Mouse (Mus musculus) T-helper 2 cell (primary cell): ENCODE data around the gene Fdx1l.

Source experiments
- in situ Hi-C: fragments of 300-600 bp; cut with MboI, MseI; formaldehyde crosslinking; loops from one replicate; pipeline ENCODE4 v1.15.1; 2025; ENCODE audit warnings: high pct_unique_total_duplicates

Fdx1l gene

DNA sequence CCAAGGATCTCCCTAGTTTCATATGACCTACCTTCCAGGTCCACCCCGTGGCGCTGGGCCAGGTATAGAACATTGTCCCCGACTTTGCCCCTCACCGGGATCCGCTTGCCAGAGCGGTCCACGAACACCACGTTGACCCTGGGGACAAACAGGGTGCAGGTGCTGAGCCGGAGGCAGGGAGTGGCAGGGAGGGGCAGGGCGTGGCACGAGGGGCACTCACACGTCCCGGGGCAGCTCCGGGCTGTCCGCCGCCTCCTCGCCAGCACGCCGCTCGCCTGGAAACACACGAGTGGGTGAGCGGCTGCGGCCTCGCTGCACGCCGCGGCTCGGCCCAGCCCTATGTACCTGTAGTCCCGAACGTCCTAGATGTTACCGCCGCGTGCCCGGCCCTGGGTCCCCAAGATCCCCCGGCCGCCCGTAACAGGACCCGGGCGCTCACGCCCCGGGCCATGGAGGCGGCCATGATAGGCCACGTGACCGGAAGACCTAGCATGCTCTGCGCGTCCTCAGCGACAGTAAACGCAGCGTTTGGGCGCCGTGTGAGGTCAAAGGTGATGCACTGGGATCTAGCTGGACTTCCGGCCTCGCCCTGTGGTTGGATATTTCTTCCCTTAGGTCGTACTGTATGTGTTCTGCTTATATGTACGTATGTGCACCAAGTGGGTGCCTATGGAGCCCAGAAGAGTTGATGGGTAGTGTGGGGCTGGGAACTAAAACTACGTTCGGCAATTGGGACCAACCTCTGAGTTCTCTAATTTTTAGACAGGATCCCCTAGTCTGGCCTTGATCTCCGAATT is at the start of gene Fdx1l, which contains the start of gene Gm49373:
Fdx1l (minus strand) TSS at position 571 of the 797 bp plus-strand sequence.
Gm49373 (minus strand) TSS at position 53 of the 797 bp plus-strand sequence.
- in situ Hi-C loops = loop anchor here (5.0 kb wide), 1 partner anchor 69 kb away; no protein-coding TSS in a partner anchor

- in situ Hi-C loops = no loop called here
These were observed 48.1 kb upstream of the Fdx1l start for GRCm38 (mm10) chr9:21121483-21121882.

DNA sequence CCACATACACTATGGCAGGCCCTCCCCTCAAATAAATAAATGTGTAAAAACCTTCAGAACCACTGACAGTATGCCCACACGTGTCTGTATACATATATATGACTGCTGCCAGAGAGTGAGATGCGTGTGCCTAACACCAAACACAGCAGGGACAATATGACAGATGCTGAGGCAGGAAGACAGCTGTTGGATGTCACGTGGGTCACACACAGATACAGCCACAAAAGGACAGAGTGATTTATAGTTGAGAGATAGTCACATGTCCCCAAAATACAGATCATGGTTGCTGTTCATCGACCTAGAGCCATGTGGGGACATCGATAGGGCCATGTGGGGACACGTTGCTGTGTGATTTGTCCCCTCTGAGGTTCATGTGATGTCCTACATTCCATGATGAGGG is 43.7 kb upstream of the Fdx1l start:
- in situ Hi-C loops = loop anchor here (5.0 to 10.0 kb wide), 2 partner anchors 75 to 1258 kb away; no protein-coding TSS in a partner anchor

GRCm38 (mm10) chr9:21115105-21115504 is 41.7 kb upstream of the Fdx1l start:
- in situ Hi-C loops = loop anchor here (5.0 to 10.0 kb wide), 2 partner anchors 73 to 1260 kb away; no protein-coding TSS in a partner anchor

GRCm38 (mm10) chr9:21114190-21114589 is 40.8 kb upstream of the Fdx1l start:
- in situ Hi-C loops = loop anchor here (10.0 kb wide), 1 partner anchor 1261 kb away; no protein-coding TSS in a partner anchor

GRCm38 (mm10) chr9:21113751-21114150 is 40.3 kb upstream of the Fdx1l start:
- in situ Hi-C loops = loop anchor here (10.0 kb wide), 1 partner anchor 1261 kb away; no protein-coding TSS in a partner anchor

GRCm38 (mm10) chr9:21107607-21108237 is 34.3 kb upstream of the Fdx1l start:
- in situ Hi-C loops = no loop called here

GRCm38 (mm10) chr9:21105760-21106564 is 32.5 kb upstream of the Fdx1l start:
- in situ Hi-C loops = no loop called here

DNA sequence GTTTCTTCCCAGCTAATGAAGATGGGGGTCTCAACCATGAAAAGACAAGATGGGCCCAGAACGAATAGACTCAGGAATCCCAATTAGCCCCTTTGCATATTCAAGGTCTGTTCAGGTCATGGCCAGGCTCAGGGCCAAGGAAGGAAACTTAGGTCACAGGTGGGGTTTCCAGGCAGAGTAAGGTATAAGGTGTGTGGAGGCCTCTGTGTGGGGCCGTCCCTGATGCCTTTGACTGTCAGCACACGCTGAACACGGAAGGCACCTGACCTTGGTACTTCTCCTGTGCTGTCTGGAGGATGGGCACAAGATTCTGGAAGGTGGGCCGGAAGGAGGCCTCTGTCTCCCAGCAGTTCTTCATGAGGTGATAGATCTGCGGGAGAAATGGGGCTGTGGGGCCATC is 31.4 kb upstream of the Fdx1l start:
- in situ Hi-C loops = no loop called here

DNA sequence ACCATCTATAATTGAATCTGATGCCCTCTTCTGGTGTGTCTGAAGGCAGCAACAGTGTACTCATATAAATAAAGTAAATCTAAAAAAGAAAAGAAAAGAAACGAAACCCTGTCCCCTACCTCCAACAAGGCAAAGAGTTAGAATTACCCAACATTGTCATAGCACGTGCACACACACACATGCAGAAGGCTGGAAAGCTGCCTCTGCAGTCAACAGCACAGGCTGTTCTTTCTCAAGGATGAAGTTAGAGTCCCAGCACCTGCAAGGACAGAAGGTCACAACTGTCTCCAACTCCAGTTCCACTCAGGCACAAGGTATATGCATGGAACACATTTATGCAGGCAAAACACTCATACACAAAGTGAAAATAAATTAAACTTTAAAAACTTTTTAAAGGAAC is 28.7 kb upstream of the Fdx1l start:
- in situ Hi-C loops = no loop called here

DNA sequence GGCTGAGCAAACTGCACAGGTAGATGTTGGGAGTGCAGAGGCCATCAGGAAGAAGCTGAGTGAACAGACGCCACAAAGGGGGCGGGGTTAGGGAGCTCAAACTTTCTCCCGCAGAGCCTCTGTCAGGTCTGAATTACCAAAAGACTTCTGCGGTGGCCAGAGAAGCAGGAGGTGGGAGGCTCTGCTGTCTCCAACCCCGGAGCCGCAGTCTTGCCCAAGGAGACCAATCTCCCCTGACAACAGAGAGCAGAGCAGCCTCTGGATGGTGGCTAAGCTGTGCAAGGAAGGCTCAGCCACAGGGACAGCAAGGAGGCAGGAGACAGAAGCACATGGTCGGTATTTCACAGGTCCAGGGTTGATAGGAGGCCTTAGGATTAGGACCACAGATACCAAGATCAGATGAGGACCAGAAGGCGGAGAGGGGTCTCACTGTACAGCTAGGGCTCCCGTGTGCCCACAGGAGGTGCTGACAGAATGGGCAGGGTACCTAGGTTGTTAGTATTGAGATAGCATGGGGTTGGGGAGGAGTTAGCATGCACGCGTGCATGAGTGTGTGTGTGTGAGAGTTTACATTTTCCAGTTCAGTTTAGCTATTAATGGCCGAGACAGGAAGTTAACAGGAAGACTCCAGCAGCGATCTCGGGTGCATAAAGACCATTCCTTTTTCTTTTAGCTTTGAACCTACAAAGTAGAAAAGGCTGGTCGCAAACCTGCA is 27.2 kb upstream of the Fdx1l start:
- in situ Hi-C loops = no loop called here

GRCm38 (mm10) chr9:21097793-21098192 is 24.4 kb upstream of the Fdx1l start:
- in situ Hi-C loops = no loop called here

DNA sequence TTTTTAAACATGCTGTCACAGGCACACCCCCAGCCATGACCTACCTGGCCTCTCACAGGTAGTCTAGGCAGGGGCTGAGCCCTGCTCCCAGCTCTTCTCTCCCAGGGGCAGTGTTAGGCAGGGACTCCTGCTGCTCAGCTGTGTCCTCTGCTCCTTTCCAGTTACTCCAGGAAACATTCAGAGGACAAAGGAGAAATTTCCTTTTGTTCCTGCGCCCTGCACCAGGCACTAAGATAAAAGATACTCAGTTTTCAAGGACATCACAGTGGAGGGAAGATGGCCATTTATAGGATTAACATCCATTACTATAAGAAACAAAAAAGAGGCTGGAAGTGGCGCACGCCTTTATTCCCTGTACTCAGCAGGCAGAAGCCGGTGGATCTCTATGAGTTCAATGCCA is 22.5 kb upstream of the Fdx1l start:
- in situ Hi-C loops = no loop called here

DNA sequence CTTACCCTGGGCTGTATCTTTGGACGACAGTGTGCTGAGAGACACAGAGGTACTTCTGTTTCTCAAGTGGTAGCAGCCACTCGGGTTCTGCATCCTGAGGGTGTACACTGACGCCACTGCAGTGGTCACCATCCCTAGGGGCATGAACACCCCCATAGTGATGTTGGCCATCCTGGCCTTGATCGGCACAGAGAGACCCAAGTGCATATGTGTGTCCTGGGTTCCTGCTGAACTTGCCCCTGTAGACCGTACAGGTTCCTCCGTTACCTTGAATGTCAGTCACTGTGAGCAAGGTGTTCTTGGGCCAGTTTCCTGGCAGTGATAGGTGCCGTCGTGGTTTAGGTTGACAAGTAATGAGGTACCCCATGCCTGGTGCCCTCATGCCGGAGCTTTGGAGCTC is 20.0 kb upstream of the Fdx1l start:
- in situ Hi-C loops = no loop called here

GRCm38 (mm10) chr9:21091707-21092320 is 18.4 kb upstream of the Fdx1l start, which contains the start of the genes Gm38431 and Raver1:
TSS of gene Gm38431 (minus strand) at chr9:21091997.
TSS of gene Raver1 (minus strand) at chr9:21092008.
- in situ Hi-C loops = no loop called here

DNA sequence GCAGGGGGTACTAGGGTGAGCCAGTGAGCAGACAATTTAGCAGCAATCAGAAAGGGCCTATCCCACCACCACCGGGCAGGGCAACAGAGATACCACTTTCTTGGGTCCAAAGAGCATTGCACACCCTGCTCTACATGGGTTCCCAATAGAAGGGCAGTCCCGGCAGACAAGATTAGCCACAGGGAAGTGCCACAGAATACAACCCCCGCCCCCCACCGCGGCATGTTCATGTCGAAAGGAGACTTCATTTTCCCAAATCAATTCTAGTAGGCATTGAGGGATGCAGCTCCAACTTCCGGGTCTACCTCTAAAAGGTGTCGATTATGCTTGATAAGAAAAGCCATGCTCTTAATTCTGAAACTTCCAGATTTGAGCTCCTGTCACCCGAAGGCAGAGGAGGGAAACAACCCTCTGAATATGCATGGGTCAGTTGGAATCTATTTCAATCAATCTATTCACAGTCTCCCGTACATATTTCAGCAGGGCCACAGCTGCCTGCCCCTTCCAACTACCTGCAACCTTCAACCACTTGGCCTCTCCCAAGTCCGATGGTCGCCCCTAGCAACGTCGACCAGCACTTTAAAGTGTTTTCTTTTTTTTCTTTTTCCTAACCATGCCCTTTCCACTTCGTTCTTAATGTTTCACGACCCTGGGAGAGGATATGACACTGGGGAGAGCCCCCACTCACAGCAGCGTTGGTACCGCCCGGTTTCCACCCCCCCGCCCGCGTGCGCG is 17.7 kb upstream of the Fdx1l start:
- in situ Hi-C loops = no loop called here

GRCm38 (mm10) chr9:21090537-21090936 is 17.1 kb upstream of the Fdx1l start:
- in situ Hi-C loops = no loop called here

DNA sequence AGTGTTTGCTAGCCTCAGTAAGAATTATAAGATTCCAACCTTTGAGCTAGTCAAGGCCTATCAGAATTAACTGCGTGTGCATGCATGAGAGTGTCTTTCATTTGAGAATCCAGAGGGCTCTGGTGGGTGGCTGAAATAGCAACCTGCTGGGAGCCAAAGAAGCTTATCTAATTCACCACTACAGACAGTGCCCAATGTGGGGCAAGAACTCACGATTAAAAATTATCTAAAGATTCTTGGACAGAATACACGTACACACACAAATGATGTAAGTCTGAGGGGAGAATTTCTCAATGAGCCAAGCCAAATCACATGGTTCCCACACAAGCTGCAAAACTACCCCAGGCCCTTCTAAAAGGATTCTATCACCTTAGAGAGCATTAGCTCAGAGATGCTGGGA is 9.9 kb upstream of the Fdx1l start:
- in situ Hi-C loops = loop anchor here (10.0 kb wide), 1 partner anchor 159 kb away; no protein-coding TSS in a partner anchor

GRCm38 (mm10) chr9:21081127-21081526 is 7.7 kb upstream of the Fdx1l start:
- in situ Hi-C loops = loop anchor here (10.0 kb wide), 1 partner anchor 156 kb away; no protein-coding TSS in a partner anchor

DNA sequence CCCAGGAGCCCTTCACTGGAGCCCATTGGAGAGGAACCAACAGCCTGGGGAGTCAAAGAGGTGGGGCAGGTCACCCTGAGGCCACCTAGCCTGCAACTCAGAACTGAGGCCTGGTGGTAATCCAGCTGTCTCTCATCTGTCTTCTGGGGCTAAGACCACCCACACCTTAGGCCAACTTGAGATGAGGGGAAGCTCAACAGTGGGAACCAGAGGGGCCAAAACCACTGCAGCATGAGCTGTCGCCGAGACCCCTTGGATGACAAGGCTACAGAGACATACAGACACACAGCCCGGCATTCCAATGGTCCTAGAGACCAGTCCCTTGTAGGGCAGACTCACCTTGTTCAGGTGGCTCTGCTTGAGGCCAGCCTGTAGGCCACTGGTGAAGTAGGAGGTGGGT is 2.2 kb upstream of the Fdx1l start:
- in situ Hi-C loops = no loop called here
